Mouse (Mus musculus): Measurements from ENCODE around the gene Pfdn4.
A peak's percentile ranks its signal among the peaks of the same experiment; 100 is the strongest.
"Not testable (repeated sequence)": the region's sequence is repeated elsewhere in the genome, so short reads cannot be mapped to it uniquely, and the experiment has no call there.

Pfdn4 gene

GRCm38 (mm10) chr2:170496154-170496930, at the start of gene Pfdn4:
Pfdn4 (plus strand) TSS chr2:170496428.
- DNase-seq (ENCODE audit: low spot score), result no peak

- DNase-seq (ENCODE audit: low spot score), result no peak
Measured at GRCm38 (mm10) chr2:170446843-170447383, 49.3 kb upstream of the Pfdn4 start.

DNA sequence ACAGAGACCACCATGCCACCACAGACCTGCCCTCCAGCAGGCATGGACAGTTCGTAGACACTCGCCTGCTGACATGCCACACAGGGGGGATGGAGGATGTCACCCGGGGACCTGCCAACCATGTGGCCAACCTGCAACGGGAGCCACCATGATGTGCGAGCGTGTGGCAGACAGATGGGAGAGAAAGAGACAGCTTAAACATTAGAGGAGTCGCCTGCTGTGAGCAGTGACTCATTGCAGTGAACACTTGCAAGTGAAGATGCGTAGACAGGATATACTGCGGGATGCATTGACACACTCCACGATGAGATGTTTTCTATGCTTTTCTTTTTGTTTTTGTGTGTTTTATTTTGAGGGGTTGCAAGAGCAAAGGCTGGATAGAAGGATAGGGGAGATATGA, 48.6 kb upstream of the Pfdn4 start:
- no peak for DNase-seq (ENCODE audit: low spot score)

DNA sequence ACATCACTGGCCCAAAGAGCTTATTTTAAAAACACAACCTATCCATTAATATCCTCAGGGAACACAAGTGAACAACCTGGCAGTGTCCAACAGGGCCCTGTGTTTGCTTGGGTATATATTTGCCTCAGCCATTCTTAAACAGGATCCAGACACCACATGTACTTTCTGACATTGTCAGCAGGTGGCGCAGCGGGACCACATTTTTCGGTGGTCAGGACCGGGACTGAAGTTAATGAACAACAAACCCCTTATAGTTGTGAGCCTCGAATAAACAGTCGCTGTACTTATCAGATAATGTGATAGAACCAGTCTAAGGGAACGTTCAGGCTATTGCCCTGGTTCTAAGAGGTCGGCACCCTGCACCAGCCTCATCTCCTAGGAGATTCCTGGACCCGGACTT, 45.3 kb upstream of the Pfdn4 start:
- peak; percentile 52 for DNase-seq (ENCODE audit: low spot score)

DNA sequence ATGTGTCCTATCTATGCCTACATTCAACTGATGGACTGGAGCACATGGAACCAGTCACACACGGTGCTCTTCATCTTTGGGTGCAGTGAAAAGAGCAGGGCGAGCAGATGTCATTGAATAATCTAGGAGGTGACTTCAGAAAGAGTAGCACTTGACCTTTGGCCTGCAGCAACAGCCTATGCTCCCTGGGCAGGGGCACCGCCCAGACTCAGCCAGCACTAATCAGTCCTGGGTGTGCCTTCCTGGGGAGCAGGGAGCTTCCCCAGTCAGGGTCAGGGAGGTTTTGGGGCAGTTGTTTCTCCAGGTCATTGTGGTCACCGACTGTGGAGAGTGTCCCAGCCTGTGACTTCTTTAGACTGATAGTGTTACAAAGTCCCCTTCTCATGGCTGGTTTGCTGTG, 42.4 kb upstream of the Pfdn4 start:
- DNase-seq (ENCODE audit: low spot score), result not testable (repeated sequence)

GRCm38 (mm10) chr2:170459183-170459582, 37.0 kb upstream of the Pfdn4 start:
- DNase-seq (ENCODE audit: low spot score), result no peak

- no peak for DNase-seq (ENCODE audit: low spot score)
Measured at GRCm38 (mm10) chr2:170459805-170460204, 36.4 kb upstream of the Pfdn4 start.

GRCm38 (mm10) chr2:170461652-170462051, 34.6 kb upstream of the Pfdn4 start:
- no peak for DNase-seq (ENCODE audit: low spot score)

DNA sequence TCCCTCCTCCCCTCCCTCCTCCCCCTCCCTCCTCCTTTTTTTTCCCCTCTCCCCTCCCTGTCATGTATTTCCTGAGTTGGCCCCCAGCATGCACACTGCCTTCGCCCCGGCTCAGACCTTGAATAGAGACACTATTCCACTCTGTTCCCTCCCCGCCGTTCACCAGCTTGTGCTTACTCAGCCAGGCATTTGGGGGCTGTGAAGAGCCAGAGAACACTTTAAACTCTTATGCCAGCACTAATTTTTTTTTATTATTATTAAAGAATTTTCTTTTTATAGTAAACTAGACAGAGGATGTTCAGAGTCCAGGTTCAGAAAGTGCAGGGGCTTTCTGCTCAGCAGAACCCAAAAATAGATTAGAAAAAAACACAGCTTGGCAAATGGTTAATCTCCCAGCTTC, 31.4 kb upstream of the Pfdn4 start:
- DNase-seq (ENCODE audit: low spot score), result no peak

DNA sequence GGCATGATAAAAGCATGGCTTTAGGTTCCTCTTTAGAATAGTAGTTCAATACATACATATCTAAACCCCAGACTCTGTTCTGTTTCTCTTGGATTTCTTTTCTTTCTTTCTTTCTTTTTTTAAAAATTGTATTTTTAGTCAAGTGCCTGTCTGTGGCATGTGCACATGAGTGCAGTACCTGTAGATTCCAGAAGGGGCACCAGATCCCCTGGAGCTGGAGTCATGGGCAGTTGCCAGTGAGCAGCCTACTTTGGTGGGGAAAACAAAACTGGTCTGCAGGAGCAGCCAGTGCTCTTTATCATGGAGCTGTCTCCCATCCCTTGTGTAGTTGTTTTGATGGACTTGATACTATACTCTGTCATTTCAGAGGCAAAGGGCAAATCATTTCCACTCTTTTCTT, 28.2 kb upstream of the Pfdn4 start:
- DNase-seq (ENCODE audit: low spot score), result no peak

DNA sequence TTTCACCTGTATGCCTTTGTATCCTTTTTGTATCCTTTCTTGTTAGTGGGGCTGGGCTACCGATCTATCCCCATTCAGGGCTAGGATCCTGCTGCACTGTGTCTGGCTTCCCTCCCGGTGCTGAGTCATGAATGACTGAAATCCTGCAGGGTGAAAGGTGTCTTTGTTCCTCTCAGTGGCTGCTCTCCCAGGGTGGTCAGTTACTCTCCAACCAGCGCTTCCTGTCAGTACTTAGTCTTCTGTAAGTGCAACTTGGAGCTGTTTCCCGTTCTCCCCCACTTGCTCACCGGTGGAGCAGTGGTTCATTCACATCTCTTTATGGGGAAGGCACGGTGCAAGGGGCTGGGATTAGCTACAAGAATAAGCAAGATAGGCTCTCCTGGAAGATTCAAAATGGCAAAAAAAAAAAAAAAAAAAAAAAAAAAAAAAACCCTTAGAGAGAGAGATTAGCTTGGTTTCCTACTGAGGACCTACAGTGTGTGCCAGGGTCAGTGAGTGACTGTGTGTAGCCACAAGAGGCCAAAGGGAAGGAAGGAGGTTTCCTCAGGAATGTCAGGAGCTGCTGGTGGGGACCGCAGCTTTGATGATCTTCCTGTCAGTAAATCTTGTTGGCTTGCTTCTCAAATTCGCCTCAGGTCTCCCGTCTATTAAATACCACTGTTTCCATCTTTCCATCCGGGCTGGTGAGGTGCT, 26.5 kb upstream of the Pfdn4 start:
- peak; percentile 26 for DNase-seq (ENCODE audit: low spot score)

- DNase-seq (ENCODE audit: low spot score), result no peak
Measured at GRCm38 (mm10) chr2:170470591-170470990, 25.6 kb upstream of the Pfdn4 start.

- no peak for DNase-seq (ENCODE audit: low spot score)
Measured at GRCm38 (mm10) chr2:170474125-170474524, 22.1 kb upstream of the Pfdn4 start.

GRCm38 (mm10) chr2:170475164-170475563, 21.1 kb upstream of the Pfdn4 start:
- DNase-seq (ENCODE audit: low spot score), result no peak

DNA sequence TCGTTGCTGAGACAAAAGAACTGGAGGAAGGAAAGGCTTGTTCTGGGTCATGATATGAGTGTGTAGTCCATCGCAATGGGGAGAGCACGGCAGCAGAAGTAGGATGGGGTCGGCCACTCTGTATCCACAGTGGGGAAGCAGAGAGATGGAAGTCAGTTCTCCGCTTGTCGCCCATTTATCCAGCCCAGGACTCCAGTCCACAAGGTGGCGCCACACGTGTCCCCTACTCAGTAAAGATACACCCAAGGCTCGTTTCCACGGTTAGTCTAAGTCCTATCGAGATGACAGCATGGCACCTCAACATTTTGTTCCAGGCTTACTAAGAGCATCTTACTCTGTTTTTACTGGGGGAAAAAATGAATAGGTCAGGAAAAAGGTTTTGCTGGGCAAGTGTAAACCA, 20.0 kb upstream of the Pfdn4 start:
- no peak for DNase-seq (ENCODE audit: low spot score)

GRCm38 (mm10) chr2:170476643-170477042, 19.6 kb upstream of the Pfdn4 start:
- DNase-seq (ENCODE audit: low spot score), result no peak

DNA sequence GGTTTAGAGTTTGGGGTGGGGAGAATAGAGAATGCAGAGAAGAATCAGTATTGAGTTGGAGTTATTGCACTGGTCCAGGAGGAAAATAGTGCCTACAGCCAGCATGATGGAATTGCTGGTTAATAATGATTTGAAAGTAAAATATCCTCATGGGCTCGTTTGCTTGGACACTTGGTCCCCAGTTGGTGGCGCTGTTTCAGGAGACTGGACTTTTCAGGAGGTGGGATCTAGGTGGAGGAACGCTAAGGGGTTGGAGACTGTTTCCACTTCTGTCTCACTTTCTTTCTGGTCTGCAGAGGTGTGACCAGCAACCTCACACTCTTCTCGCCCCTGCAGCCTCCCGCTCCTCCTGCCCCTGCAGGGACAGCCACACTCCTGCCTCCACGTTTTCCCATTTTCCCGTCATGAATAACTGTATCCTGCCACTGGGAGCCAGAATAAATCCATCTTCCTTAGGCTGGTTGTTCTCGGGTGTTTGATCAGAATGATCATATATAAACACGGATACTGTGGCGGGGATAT, 14.1 kb upstream of the Pfdn4 start:
- DNase-seq (ENCODE audit: low spot score), result no peak

DNA sequence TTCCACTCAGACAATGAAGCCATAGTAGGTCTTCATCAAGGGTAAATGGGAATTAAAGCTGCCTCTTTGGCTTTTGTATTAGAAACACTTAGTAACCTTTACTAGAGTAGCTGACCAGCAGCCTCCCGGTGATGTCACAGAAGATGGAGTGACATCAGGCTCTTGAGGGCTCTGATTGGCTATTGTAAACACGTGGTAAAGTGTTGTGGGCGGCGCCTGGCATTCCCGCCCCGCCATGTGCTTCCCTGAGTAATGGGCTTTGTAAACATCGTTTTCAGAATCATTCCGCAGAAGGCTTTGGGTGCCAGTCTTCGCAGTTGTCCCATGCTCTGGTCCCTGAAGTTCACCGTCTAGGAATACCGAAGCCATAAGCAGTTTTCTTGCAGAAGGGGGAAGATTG, 12.3 kb upstream of the Pfdn4 start:
- DNase-seq (ENCODE audit: low spot score), result no peak

- DNase-seq (ENCODE audit: low spot score), result no peak
Measured at GRCm38 (mm10) chr2:170487202-170487601, 9.0 kb upstream of the Pfdn4 start.

GRCm38 (mm10) chr2:170487890-170488502, 8.2 kb upstream of the Pfdn4 start:
- no peak for DNase-seq (ENCODE audit: low spot score)

DNA sequence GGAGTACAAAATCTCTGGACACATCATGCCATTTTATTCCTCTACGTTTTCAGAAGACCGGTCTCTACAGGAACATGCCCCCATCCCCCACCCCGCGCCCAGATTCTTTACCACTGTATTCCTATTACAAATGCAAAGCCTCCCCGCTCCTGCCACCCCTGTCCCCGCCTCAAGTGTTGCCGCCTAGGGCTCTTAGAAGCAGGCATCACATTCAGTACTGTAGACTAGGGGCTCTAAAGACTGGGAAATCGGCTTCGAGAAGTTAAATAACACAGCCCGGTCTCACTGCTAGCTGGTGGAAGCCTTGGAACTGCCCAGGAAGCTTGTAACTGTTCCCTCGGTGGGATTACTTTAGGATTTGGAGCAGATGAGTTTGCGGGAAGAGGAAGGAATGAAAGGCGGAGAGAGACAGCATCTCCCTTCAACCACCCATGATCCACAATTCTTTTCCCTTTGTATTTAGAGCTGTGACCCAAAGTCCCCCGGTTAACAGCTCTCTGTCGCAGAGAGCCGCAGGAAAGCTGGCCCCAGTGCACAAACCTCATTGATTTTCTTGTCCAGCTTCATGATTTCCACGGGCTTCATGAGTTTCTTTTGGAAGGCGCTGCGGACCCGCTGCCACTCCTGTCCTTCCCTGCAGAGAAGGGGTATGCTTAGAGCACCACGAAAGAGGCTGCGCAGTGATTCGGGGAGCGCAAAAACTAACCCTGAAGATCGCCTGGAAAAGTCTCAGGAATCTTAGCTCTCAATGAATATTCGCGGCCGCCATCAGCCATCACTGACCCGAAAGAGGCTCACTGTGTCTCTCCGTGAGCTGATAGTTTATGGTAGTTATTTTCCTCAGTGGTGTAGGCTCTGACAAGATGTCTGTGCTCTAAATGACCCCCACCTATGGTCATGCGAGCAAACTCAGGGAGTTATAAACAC, 1.2 kb upstream of the Pfdn4 start:
- DNase-seq (ENCODE audit: low spot score), result no peak

Measured in left cerebral cortex, adult 11 months (tissue).